Mouse (Mus musculus): Measurements from ENCODE around the gene Tma7. TPM values are rescaled to one million over a fixed set of nuclear protein-coding genes. Genes with fewer than 3 reads are reported as not detected.

Gene Tma7
- polyA plus RNA-seq (2014; fragmentation: Nextera tagmentation; extraction: Ambion mirVana): 756 and 774 TPM in 2 replicates

- WGBS: under 1% methylated on average over 37 of the region's 37 CpGs
- peak; percentile 84 for DNase-seq (ENCODE audit: low spot score)
- Histone ChIP-seq H3K27me3 (ENCODE audit: control insufficient read depth, insufficient read depth, low read length) (no peaks in the 10 kb centered on the region), H3K4me3 (ENCODE audit: low read depth, low read length) (peak within 1 kb of the TSS; percentile 84), H3K9ac (ENCODE audit: low read depth, low read length) (peak within 1 kb of the TSS; percentile 80), H3K4me1 (replicated peaks; ENCODE audit: control insufficient read depth, insufficient read depth, low read length) (peaks cover 6% of the 10 kb centered on the region; the same call in 1 of the 2 replicates), H3K36me3 (ENCODE audit: control insufficient read depth, insufficient read depth, low read length) (no peaks in the 10 kb centered on the region), H3K4me2 (replicated peaks; ENCODE audit: low read depth, low read length) (peak within 1 kb of the TSS; percentile 76), H3K27ac (ENCODE audit: low read depth, low read length) (peak within 1 kb of the TSS; percentile 72), H3K9me3 (ENCODE audit: control insufficient read depth, low read length) (no peaks in the 10 kb centered on the region)
- peak; percentile 97 for ATAC-seq (ENCODE audit: low FRiP score)
Measured at GRCm38 (mm10) chr9:109082124-109082800, at the start of gene Tma7, which contains the start of gene Ccdc51. Gene Tma7, minus strand, starts transcription at chr9:109082587. Gene Ccdc51, plus strand, starts transcription at chr9:109082493.

- H3K4me1 ChIP-seq (replicated peaks; ENCODE audit: control insufficient read depth, insufficient read depth, low read length): no peaks in the 10 kb centered on the region
- no peak overlapping the region for H3K9ac ChIP-seq (ENCODE audit: low read depth, low read length)
- DNase-seq (ENCODE audit: low spot score) (no peak), ATAC-seq (ENCODE audit: low FRiP score) (no peak)
- H3K36me3 ChIP-seq (ENCODE audit: control insufficient read depth, insufficient read depth, low read length): no peaks in the 10 kb centered on the region
- H3K27ac ChIP-seq (ENCODE audit: low read depth, low read length): no peak overlapping the region
- H3K9me3 ChIP-seq (ENCODE audit: control insufficient read depth, low read length): no peaks in the 10 kb centered on the region
- H3K4me3 ChIP-seq (ENCODE audit: low read depth, low read length): no peak overlapping the region
- 91% methylated on average over 5 of the region's 5 CpGs for WGBS
- no peaks in the 10 kb centered on the region for H3K27me3 ChIP-seq (ENCODE audit: control insufficient read depth, insufficient read depth, low read length)
- no peak overlapping the region for H3K4me2 ChIP-seq (replicated peaks; ENCODE audit: low read depth, low read length)
Measured at GRCm38 (mm10) chr9:109130076-109130475, 47.7 kb upstream of the Tma7 start.

GRCm38 (mm10) chr9:109128211-109128610 lies 45.8 kb upstream of the Tma7 start:
- Histone ChIP-seq H3K27ac (ENCODE audit: low read depth, low read length) (no peak overlapping the region), H3K4me3 (ENCODE audit: low read depth, low read length) (no peak overlapping the region), H3K27me3 (ENCODE audit: control insufficient read depth, insufficient read depth, low read length) (no peaks in the 10 kb centered on the region), H3K9ac (ENCODE audit: low read depth, low read length) (no peak overlapping the region), H3K4me2 (replicated peaks; ENCODE audit: low read depth, low read length) (no peak overlapping the region), H3K36me3 (ENCODE audit: control insufficient read depth, insufficient read depth, low read length) (no peaks in the 10 kb centered on the region), H3K9me3 (ENCODE audit: control insufficient read depth, low read length) (no peaks in the 10 kb centered on the region), H3K4me1 (replicated peaks; ENCODE audit: control insufficient read depth, insufficient read depth, low read length) (no peaks in the 10 kb centered on the region)
- ATAC-seq (ENCODE audit: low FRiP score) (no peak), DNase-seq (ENCODE audit: low spot score) (peak; percentile 54)
- WGBS: 61% methylated on average over 3 of the region's 3 CpGs

- Histone ChIP-seq H3K27ac (ENCODE audit: low read depth, low read length) (no peak overlapping the region), H3K4me3 (ENCODE audit: low read depth, low read length) (no peak overlapping the region), H3K9me3 (ENCODE audit: control insufficient read depth, low read length) (no peaks in the 10 kb centered on the region), H3K27me3 (ENCODE audit: control insufficient read depth, insufficient read depth, low read length) (no peaks in the 10 kb centered on the region), H3K9ac (ENCODE audit: low read depth, low read length) (no peak overlapping the region), H3K4me2 (replicated peaks; ENCODE audit: low read depth, low read length) (no peak overlapping the region), H3K36me3 (ENCODE audit: control insufficient read depth, insufficient read depth, low read length) (no peaks in the 10 kb centered on the region), H3K4me1 (replicated peaks; ENCODE audit: control insufficient read depth, insufficient read depth, low read length) (no peaks in the 10 kb centered on the region)
- no peak for DNase-seq (ENCODE audit: low spot score)
- 89% methylated on average over 4 of the region's 4 CpGs for WGBS
- no peak for ATAC-seq (ENCODE audit: low FRiP score)
Measured at GRCm38 (mm10) chr9:109127076-109127475, 44.7 kb upstream of the Tma7 start.

GRCm38 (mm10) chr9:109125481-109125880 lies 43.1 kb upstream of the Tma7 start:
- no peak overlapping the region for H3K4me3 ChIP-seq (ENCODE audit: low read depth, low read length)
- H3K4me1 ChIP-seq (replicated peaks; ENCODE audit: control insufficient read depth, insufficient read depth, low read length): no peaks in the 10 kb centered on the region
- H3K9ac ChIP-seq (ENCODE audit: low read depth, low read length): no peak overlapping the region
- WGBS: 71% methylated on average over 3 of the region's 3 CpGs
- H3K4me2 ChIP-seq (replicated peaks; ENCODE audit: low read depth, low read length): no peak overlapping the region
- no peaks in the 10 kb centered on the region for H3K9me3 ChIP-seq (ENCODE audit: control insufficient read depth, low read length)
- no peak overlapping the region for H3K27ac ChIP-seq (ENCODE audit: low read depth, low read length)
- DNase-seq (ENCODE audit: low spot score) (no peak), ATAC-seq (ENCODE audit: low FRiP score) (no peak)
- H3K36me3 ChIP-seq (ENCODE audit: control insufficient read depth, insufficient read depth, low read length): no peaks in the 10 kb centered on the region
- H3K27me3 ChIP-seq (ENCODE audit: control insufficient read depth, insufficient read depth, low read length): no peaks in the 10 kb centered on the region

- no peaks in the 10 kb centered on the region for H3K27me3 ChIP-seq (ENCODE audit: control insufficient read depth, insufficient read depth, low read length)
- 81% methylated on average over 2 of the region's 2 CpGs for WGBS
- no peak for ATAC-seq (ENCODE audit: low FRiP score)
Measured at GRCm38 (mm10) chr9:109125043-109125442, 42.7 kb upstream of the Tma7 start.

GRCm38 (mm10) chr9:109124164-109124563 lies 41.8 kb upstream of the Tma7 start:
- Histone ChIP-seq H3K9ac (ENCODE audit: low read depth, low read length) (no peak overlapping the region), H3K27ac (ENCODE audit: low read depth, low read length) (no peak overlapping the region), H3K4me1 (replicated peaks; ENCODE audit: control insufficient read depth, insufficient read depth, low read length) (no peaks in the 10 kb centered on the region), H3K4me3 (ENCODE audit: low read depth, low read length) (no peak overlapping the region), H3K36me3 (ENCODE audit: control insufficient read depth, insufficient read depth, low read length) (no peaks in the 10 kb centered on the region), H3K4me2 (replicated peaks; ENCODE audit: low read depth, low read length) (no peak overlapping the region), H3K9me3 (ENCODE audit: control insufficient read depth, low read length) (no peaks in the 10 kb centered on the region), H3K27me3 (ENCODE audit: control insufficient read depth, insufficient read depth, low read length) (no peaks in the 10 kb centered on the region)
- no peak for DNase-seq (ENCODE audit: low spot score)
- WGBS: 92% methylated on average over 3 of the region's 3 CpGs
- ATAC-seq (ENCODE audit: low FRiP score): no peak

More at GRCm38 (mm10) chr9:109125043-109125442, 42.7 kb upstream of the Tma7 start:
- Histone ChIP-seq H3K36me3 (ENCODE audit: control insufficient read depth, insufficient read depth, low read length) (no peaks in the 10 kb centered on the region), H3K4me1 (replicated peaks; ENCODE audit: control insufficient read depth, insufficient read depth, low read length) (no peaks in the 10 kb centered on the region), H3K4me2 (replicated peaks; ENCODE audit: low read depth, low read length) (no peak overlapping the region), H3K9ac (ENCODE audit: low read depth, low read length) (no peak overlapping the region), H3K27ac (ENCODE audit: low read depth, low read length) (no peak overlapping the region), H3K4me3 (ENCODE audit: low read depth, low read length) (no peak overlapping the region), H3K9me3 (ENCODE audit: control insufficient read depth, low read length) (no peaks in the 10 kb centered on the region)
- DNase-seq (ENCODE audit: low spot score): no peak

- peaks cover 5% of the 10 kb centered on the region; the same call in 1 of the 2 replicates for H3K36me3 ChIP-seq (ENCODE audit: control insufficient read depth, insufficient read depth, low read length)
- H3K27ac ChIP-seq (ENCODE audit: low read depth, low read length): no peak overlapping the region
- ATAC-seq (ENCODE audit: low FRiP score) (no peak), DNase-seq (ENCODE audit: low spot score) (no peak)
- no peaks in the 10 kb centered on the region for H3K27me3 ChIP-seq (ENCODE audit: control insufficient read depth, insufficient read depth, low read length)
- H3K4me2 ChIP-seq (replicated peaks; ENCODE audit: low read depth, low read length): no peak overlapping the region
- no peaks in the 10 kb centered on the region for H3K9me3 ChIP-seq (ENCODE audit: control insufficient read depth, low read length)
- no peaks in the 10 kb centered on the region for H3K4me1 ChIP-seq (replicated peaks; ENCODE audit: control insufficient read depth, insufficient read depth, low read length)
- no peak overlapping the region for H3K4me3 ChIP-seq (ENCODE audit: low read depth, low read length)
- WGBS: 67% methylated on average over 6 of the region's 6 CpGs
- H3K9ac ChIP-seq (ENCODE audit: low read depth, low read length): no peak overlapping the region
Measured at GRCm38 (mm10) chr9:109123266-109123665, 40.9 kb upstream of the Tma7 start.

GRCm38 (mm10) chr9:109122553-109123085 lies 40.2 kb upstream of the Tma7 start:
- Histone ChIP-seq H3K27ac (ENCODE audit: low read depth, low read length) (no peak overlapping the region), H3K36me3 (ENCODE audit: control insufficient read depth, insufficient read depth, low read length) (peaks cover 5% of the 10 kb centered on the region), H3K4me3 (ENCODE audit: low read depth, low read length) (no peak overlapping the region), H3K4me1 (replicated peaks; ENCODE audit: control insufficient read depth, insufficient read depth, low read length) (no peaks in the 10 kb centered on the region), H3K27me3 (ENCODE audit: control insufficient read depth, insufficient read depth, low read length) (no peaks in the 10 kb centered on the region), H3K9me3 (ENCODE audit: control insufficient read depth, low read length) (no peaks in the 10 kb centered on the region), H3K9ac (ENCODE audit: low read depth, low read length) (no peak overlapping the region), H3K4me2 (replicated peaks; ENCODE audit: low read depth, low read length) (no peak overlapping the region)
- peak; percentile 53 for DNase-seq (ENCODE audit: low spot score)
- ATAC-seq (ENCODE audit: low FRiP score): no peak
- WGBS: 48% methylated on average over 2 of the region's 2 CpGs

Measured in hindbrain, embryonic 11.5 days (tissue).